Mouse (Mus musculus) heart, postnatal 10 days (tissue): ENCODE data around the gene Cbr3. TPM values are rescaled to one million over a fixed set of nuclear protein-coding genes. Genes with fewer than 3 reads are reported as not detected.

Source experiments
- DNase-seq, 2 experiments: peaks; one replicate each; pipeline ENCODE4 v3.0.0; 2021
- intact Hi-C: fragments of 180-260 bp; cut with DNase I; formaldehyde crosslinking; loops from one replicate; pipeline ENCODE4 v1.15.1; 2025
- total RNA-seq, 2 experiments: library from RNA; stranded (reverse); gene quantifications; 2 replicates each; pipeline ENCODE4 v1.2.3; 2021

The Cbr3 gene
- total RNA-seq, 2 experiments from 2014 or later, result 3.5 to 4.5 TPM

- DNase-seq, result peak; percentile 86 to 90
- intact Hi-C loops, result no loop called here
These were observed 27.9 kb downstream of the Cbr3 start for GRCm38 (mm10) chr16:93710924-93711323.

GRCm38 (mm10) chr16:93711411-93712188, 28.6 kb downstream of the Cbr3 start, which contains the start of gene Dop1b:
Gene Dop1b (plus strand): TSS chr16:93711904.
- intact Hi-C loops, result no loop called here
- DNase-seq, result peak; percentile 99 to 100

DNA sequence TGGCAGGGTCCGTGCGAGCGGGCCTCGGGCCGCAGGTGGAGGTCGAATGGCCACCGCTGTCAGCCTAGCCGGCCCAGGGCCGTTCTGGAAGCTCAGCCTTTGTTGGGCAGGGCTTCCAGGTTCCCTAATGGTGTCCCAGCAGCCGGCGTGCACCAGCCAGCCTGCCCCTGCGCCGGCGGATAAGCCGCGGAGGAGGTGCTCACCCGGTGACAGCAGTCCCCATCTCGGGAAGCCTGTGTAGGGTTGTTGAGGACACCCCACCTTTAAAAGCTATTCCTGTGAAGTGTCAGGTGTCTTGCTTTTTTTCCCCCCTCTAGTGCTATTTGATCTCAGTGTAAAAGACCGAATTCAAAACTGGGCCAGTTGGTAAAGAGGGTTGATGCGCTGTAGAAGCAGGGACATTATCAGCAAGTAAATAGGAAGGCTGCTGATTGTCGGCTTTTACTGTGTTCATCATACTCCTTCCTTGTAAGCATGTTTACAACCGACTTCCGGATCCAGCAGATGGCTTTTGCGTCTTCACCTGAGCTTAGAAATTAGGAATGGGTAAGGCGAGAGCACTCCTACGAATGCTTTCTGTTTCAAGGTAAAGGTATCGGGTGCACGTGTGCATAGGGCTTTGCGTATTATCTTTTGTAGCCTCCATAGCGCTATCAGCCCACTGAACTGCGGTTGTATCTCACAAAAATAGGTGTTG, 29.3 kb downstream of the Cbr3 start:
- intact Hi-C loops, result no loop called here

DNA sequence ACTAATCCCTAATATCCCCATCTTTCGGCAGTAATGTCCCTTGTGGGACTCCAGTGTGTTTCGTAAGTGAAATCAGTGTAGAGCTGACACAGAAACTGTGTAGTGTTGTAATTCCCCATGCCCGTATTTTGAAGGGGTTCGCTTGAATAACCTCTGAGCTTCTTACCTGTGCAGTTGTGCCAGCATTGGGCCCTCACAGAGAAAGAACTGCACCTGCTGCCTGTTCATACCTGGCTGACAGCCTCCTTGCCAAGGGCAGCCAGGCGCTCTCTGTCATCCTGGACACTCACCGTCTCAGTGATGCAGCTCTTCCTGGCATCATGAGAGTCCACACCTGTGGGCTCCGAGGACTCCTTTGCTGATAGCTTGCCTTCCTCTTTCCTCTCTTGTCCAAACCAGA, 30.0 kb downstream of the Cbr3 start:
- no peak for DNase-seq
- intact Hi-C loops, result no loop called here

More for the DNA sequence above, 29.3 kb downstream of the Cbr3 start:
- no peak for DNase-seq

DNA sequence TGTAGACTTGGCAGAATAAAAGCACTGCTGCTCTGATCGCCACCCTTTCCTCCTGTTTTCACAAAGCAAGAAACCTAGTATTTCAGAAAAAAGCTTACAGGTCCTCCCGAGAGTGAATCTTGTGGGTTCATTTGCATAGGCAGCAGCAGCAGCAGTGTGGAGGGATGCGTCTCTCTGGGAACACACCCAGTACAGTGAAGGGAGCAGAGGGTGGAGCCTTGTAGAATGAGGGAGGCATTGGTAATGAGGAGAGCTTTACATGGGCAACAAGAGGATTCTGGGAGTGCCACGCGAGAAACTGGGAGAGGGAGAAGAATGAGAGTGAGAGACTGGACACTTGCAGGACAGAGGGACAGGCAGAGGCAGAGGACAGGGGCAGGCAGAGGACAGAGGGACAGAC, 31.4 kb downstream of the Cbr3 start:
- no peak for DNase-seq
- intact Hi-C loops, result no loop called here

GRCm38 (mm10) chr16:93715826-93716225, 32.8 kb downstream of the Cbr3 start:
- DNase-seq, result no peak
- intact Hi-C loops, result no loop called here

GRCm38 (mm10) chr16:93717299-93717703, 34.3 kb downstream of the Cbr3 start:
- DNase-seq, result peak; percentile 92 to 93
- intact Hi-C loops, result no loop called here

DNA sequence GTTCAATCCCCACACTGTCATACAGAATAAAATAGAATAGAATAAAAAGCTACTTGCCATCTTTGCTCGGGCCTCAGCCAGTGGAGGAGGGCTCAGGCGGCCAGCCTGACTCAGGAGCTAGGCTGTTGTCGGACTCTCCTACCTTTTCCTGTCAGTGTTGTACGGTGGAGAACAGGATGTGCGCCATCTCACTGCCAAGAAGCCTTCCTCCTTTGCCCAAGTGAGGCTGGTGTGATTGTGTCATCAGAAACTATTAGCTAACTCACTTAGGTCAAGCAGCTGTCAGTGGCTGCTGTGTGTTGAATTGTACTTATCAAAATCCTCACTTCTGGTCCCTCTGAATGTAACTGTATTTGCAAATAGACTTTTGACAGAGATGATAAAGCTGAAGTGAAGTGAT, 38.8 kb downstream of the Cbr3 start:
- intact Hi-C loops, result no loop called here
- no peak for DNase-seq

- intact Hi-C loops, result no loop called here
- DNase-seq, result no peak
These were observed 39.5 kb downstream of the Cbr3 start for GRCm38 (mm10) chr16:93722476-93722875.

DNA sequence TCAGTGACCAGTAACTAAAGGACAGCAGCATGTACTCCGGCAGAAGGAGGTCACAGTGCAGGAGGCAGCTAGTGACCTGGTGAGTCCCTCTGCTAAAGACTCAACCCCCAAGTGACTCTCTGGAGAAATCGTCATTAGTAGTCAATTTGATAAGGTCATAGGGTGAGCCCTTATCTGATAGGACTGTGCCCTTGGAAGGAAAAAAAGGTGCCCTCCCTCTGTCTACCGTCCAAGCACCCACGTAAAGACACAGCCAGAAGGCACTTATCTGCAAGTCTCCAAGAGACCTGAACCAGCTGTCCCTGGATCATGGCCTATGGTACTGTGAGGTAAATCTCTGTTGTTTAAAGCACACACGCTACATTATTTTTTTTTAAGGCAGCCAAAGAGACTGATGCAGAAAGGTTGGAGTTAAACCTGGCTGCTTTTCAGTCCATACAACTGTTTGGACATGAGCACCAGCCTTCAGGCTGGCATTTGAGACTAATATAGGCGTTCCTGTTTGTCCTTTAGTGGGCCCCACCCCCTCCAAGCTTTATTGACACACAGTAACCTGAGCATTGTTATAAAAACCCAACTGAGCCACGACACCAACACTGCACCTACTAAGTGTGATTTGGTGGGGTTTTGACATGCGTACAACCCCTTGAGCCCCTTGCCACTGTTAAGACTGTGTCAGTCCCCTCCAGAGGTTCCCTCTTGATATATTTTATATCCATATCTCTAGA, 42.6 kb downstream of the Cbr3 start:
- intact Hi-C loops, result no loop called here
- no peak for DNase-seq

DNA sequence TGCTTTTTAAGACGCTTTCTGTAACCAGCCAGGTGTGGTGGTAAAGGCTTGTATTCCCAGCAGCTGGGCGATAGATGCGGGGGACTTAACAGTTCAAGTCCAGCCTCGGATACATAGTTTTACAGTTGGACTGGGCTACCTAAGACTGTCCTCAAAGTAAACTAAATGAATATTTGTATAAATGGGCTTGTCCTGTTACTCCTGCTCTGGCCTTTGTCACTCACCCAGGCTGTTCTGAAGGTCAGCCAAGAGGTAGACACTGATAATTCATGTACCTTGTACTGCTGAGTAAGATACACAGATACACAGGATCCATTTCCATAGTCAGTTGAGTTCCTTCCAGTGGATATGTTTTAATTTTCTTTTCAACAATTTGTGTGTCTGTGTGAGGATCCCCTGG, 43.2 kb downstream of the Cbr3 start:
- DNase-seq, result no peak
- intact Hi-C loops, result no loop called here

DNA sequence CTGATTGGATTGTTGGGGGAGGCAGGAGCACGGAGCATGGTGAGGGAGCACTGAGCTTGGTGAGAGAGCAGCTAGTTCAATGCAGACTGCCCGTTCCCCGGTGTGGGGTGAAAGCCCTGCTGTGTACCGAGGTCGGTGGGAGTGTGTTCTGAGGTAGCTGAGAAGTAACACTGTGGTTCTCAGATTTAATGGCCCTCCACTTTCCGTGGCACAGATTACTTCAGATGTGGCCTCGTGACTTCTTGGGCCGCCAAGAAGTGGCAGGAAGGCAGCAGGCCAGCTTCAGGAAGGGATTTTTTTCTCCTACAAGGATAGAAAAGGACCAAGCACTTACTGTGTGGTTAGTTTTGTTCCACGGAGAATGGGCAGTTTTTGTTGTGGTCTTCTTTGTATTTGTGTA, 45.7 kb downstream of the Cbr3 start:
- intact Hi-C loops, result no loop called here
- no peak for DNase-seq

DNA sequence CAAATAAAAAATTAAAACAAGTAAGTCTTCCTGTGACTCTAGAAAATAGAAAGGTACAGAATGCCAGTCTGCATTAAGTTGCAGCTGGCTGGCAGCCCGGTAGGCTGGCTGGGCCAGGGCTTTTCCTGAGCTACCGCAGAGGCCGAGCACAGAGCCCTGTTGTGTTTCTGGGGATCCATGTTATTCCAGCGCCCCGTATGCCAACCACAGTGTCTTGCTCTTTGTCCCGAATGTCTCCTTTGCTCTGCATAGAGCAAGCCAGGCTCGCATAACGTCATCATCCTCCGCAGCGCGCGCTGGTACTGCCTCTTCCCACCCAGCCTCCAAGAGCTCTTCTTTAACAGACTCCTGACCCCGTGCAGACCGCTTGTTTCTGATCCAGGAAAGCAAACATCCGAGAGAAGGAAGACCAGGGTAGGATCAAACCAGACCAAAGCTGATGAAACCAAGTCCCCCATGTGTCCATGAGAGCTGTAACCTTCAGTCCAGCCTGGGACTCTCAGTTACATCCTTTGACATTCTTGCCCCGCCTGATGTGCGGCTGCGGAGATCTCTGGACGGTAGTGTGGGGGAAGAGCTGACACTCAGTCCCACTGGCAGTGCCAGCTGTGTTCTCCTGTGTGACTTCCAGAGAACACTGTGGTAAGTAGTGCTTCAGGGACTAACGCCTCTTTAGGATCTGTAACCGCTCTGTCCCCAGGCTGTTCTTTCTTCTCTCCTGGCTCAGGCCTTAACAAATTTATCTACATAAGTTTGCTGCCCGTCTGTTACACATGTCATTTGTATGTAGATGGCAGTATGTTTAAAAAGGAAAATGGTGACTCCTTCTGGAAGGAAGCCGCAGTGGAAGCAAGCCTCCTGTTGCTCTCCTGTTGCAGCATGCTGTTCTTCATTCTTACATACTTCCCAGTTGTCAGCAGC, 47.0 kb downstream of the Cbr3 start:
- no peak for DNase-seq
- intact Hi-C loops, result no loop called here

DNA sequence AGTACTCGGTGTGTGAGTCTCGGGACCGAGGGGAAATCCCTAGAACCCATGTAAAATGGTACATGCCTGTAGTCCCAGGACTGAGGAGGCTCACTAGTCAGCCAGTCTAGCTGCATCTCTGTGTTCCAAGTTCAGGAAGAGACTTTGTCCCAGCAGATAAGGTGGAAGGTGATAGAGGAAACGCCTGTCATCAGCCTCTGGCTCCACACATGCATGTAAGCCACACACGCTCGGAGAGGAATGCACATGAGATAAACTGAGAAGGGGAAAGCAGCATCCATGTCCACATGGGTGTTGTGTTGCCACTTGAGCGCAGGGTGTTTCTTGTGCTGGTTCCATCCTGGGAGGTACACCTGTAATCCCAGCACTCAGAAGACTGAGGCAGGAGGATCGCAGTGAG, 48.3 kb downstream of the Cbr3 start:
- no peak for DNase-seq
- intact Hi-C loops, result no loop called here

DNA sequence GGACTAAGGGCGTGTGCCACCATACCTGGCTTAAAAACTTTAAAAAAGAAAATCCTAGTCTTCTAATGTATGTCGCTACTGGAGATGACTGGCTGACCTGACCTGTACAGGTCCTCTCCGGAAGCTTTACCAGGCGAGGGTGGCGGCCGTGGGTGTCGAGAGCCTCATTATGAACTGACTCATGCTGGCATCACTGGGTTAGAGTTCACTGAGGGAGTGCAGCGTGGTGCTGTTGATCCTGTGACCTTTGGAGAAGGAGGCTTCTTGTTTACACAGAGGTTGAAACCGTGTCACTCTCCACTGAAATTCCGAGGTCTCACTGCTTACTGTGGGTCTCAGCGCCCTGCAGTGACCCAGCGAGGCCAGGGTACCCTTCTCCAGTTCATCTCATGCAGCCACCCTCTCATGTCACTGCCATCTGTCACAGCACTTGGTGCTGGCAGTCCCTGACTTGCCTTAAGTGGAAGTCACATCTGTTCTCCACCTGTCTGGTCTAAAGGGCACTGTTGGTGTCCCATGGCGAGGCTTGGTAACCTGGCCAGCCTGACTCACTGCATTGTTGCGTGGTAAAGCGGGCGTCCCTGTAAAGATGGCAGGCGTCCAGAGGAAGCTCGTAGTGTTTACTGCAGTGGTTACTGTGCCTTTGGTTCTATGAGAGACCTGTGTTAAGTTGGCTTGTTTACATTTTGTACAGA, 50.0 kb downstream of the Cbr3 start:
- intact Hi-C loops, result no loop called here
- DNase-seq, result no peak

GRCm38 (mm10) chr16:93739251-93739650, 56.2 kb downstream of the Cbr3 start:
- intact Hi-C loops, result no loop called here

More at GRCm38 (mm10) chr16:93739251-93739650, 56.2 kb downstream of the Cbr3 start:
- peak; percentile 22 to 43 for DNase-seq
